Mouse (Mus musculus) sigmoid colon, adult 10 weeks (tissue): ENCODE data around the gene Exosc10. TPM values are rescaled to one million over a fixed set of nuclear protein-coding genes. Genes with fewer than 3 reads are reported as not detected.

Experiments
- polyA plus RNA-seq: library from polyadenylated mRNA; stranded (reverse); fragments of 350-450 nt; fragmentation: Illumina TruSeq; extraction: RNeasy Lipid Tissue Mini Kit (QIAGEN cat#74804); gene quantifications from one replicate; pipeline ENCODE4 v1.2.3, GENCODE M21; 2014; ENCODE audit warnings: low read depth, low replicate concordance

Exosc10 gene
- polyA plus RNA-seq: 6.7 TPM

DNA sequence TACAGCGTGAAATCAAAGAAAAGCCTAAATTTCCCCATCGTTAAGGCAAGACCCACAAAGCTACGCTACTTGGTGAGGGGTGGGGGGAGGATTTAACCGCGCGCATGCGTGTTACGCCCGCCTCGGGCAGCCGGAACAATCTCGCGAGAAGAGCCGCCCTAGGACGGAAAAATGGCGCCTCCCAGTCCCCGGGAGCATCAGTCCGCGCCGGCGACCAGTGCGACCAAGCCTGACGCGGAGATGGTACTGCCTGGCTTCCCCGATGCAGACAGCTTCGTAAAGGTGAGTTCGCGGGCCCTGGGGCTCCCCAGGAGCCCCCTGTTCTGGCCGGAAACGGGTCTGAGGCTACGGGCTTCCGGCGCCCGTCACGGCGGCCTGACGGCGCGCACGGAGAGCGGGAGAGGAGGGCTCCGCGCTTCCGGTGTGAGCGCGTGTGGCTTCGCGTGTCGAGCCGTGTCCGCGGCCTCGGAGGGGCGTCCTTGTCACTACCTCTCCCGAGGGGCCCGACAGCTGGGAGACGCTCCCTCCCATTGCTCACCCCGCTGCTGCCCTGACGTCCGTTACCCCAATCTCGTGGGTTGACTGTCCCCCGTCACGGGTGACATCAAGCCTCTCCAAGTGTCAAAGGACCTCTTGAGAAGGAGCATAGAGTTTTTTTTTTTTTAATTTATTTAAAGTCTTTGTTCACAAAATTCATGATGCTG, at the start of gene Exosc10:
Gene Exosc10 (plus strand): TSS at position 133 of the 704 bp plus-strand sequence.

DNA sequence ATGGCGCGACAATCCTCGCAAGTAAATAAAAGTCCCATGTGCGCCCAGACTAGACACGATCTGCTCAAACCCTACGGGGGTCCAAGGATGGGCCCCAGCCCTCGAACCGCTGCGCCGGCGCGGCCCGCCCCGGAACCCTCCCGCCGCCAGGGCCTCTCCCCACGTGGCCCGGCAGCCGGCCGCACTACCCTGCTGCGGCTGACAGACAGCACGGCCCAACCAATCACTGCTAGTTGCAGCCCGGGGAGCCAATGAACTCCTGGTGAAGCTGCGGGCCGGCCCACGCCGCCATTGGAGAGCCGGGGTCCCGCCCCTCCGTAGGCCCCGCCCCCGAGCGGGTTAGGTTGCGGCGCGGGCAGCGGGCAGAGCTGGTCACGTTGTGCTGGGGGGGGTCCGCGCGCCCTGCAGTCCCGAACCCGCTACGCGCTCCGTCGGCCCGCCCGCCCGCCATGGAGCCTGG, 33.0 kb downstream of the Exosc10 start, which contains the start of gene Srm:
Gene Srm (plus strand): TSS at position 333 of the 460 bp plus-strand sequence.

DNA sequence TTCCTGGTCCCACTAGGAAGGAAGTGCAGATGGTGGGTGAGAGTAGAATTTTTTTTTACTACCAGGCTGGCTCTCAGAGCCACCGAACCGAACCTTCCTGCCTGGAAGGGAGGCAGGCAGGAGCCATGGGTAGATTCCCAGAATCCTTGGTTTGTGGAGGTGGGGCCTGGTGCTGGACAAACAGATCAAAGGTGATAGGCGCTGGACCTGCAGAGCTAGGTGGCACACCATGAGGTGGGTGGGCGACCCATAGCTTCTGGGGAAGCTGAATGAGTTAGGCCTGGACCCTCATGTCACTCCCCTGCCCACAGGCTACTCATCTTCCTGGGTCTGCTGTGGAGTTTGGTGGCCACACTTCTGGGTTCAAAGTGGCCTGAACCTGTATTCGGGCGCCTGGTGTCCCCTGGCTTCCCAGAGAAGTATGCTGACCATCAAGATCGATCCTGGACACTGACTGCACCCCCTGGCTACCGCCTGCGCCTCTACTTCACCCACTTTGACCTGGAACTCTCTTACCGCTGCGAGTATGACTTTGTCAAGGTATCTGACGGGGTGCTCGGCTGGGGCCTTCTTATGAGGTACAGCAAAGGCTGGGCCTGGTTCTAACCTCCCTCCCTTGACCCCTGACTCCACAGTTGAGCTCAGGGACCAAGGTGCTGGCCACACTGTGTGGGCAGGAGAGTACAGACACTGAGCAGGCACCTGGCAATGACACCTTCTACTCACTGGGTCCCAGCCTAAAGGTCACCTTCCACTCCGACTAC, 44.3 kb downstream of the Exosc10 start, which contains the start of gene Masp2:
Gene Masp2 (plus strand): TSS at position 198 of the 764 bp plus-strand sequence.

DNA sequence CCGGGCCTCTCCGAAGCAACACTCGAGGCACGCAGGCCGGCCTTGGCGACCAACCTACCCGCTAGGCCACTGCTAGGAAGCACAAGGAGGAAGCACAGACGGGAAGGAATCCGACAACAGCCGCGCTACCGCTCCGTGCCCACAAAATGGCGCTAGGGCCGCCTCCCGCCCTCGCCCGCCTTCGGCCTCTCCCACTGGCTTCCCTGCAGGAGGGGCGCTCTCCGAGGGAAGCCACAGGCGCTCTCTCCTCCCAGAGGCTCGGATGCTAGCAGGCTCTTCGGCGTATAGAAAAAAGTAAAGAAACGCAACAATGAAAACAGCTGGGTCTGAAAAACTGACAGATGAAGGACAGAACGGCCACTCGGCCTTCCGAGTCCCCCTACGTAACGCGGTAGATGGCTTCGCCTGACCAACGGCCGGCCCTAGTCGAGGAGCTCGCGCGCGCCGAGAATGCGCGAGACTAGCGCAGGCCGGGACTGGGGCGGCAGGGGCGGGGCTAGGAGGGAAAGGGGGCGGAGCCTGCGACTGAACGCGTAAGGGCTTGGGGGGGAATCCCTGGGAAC, 68.5 kb downstream of the Exosc10 start, which contains the start of gene Tardbp:
Gene Tardbp (minus strand): TSS at position 397 of the 563 bp plus-strand sequence.

Other genes starting within 250 kb of the Exosc10 start
- gene Ubiad1, start 113.7 kb upstream of the Exosc10 start, polyA plus RNA-seq: 2.8 TPM
- 5.2 TPM for gene Mtor, start 109.8 kb upstream of the Exosc10 start, polyA plus RNA-seq
- gene Angptl7, start 58.0 kb upstream of the Exosc10 start, polyA plus RNA-seq: 8.2 TPM
- gene Srm, start 33.1 kb downstream of the Exosc10 start, polyA plus RNA-seq: not detected
- gene Masp2, start 44.1 kb downstream of the Exosc10 start, polyA plus RNA-seq: not detected
- gene Tardbp, start 68.6 kb downstream of the Exosc10 start, polyA plus RNA-seq: 892 TPM
- gene Gm572, start 84.9 kb downstream of the Exosc10 start, polyA plus RNA-seq: not detected
- gene Casz1, start 246.0 kb downstream of the Exosc10 start, polyA plus RNA-seq: 26.8 TPM